Mouse (Mus musculus): ENCODE results near the gene Pcdh15. TPM values are rescaled to one million over a fixed set of nuclear protein-coding genes. Genes with fewer than 3 reads are reported as not detected.

Gene Pcdh15
- polyA plus RNA-seq, 1 experiment from 2014 or later: 0.07 TPM

DNA sequence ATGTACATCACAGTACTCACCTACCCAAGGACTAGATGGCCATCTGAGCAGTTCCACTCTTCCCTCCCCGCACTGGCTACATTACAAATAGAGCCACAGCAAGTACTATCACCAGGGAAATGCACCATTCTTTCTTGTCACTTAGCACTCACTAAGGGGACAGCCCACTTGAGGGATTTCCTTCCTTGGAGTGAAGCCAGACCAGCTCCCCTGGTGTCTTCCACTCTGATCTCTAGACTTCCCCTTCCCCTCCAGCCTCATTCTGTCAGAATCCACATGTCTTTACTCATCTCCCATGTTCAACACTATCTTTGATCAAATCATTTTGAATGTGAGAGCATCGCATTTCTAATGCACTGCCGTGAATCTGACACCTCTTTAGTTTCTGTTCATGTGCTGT is 1413.2 kb downstream of the Pcdh15 start:
- 60% methylated on average over 3 of the region's 3 CpGs for WGBS (ENCODE audit: insufficient replicate concordance)
- Histone ChIP-seq H3K9me3 (replicated peaks; ENCODE audit: control insufficient read depth, low read length) (no peaks in the 10 kb centered on the region), H3K27me3 (ENCODE audit: control insufficient read depth, insufficient read depth, low read depth, low read length) (no peaks in the 10 kb centered on the region), H3K27ac (ENCODE audit: low read length) (no peak overlapping the region), H3K4me3 (ENCODE audit: low read depth, low read length) (no peak overlapping the region), H3K36me3 (ENCODE audit: control insufficient read depth, insufficient read depth) (no peaks in the 10 kb centered on the region), H3K4me1 (ENCODE audit: control insufficient read depth, low read depth, low read length) (no peaks in the 10 kb centered on the region), H3K9ac (ENCODE audit: low read depth, low read length) (no peak overlapping the region), H3K4me2 (ENCODE audit: low read depth, low read length) (no peak overlapping the region)
- no peak for ATAC-seq (ENCODE audit: low read depth)

DNA sequence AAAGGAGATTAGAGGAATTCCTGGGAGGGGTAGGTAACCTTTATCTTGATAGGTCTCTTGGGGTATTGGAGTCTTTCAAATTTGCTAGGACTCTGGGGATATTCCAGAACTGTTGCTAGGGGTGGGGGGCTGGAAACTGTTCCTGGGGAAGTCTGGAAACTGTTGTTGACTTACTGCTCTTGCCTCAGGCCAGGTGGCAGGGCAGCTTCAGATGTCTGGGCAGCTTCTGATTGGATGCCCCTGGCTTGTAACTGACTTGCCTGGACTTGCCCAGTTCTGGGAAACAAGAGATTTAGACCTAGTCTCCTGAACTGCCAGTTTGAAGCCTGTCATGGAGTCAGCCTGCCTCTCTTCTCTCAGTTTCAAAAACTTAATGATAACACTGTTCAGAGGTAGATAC is 1414.6 kb downstream of the Pcdh15 start:
- H3K9me3 ChIP-seq (replicated peaks; ENCODE audit: control insufficient read depth, low read length): no peaks in the 10 kb centered on the region
- H3K36me3 ChIP-seq (ENCODE audit: control insufficient read depth, insufficient read depth): no peaks in the 10 kb centered on the region
- H3K9ac ChIP-seq (ENCODE audit: low read depth, low read length): no peak overlapping the region
- no peaks in the 10 kb centered on the region for H3K4me1 ChIP-seq (ENCODE audit: control insufficient read depth, low read depth, low read length)
- H3K4me2 ChIP-seq (ENCODE audit: low read depth, low read length): no peak overlapping the region
- no peaks in the 10 kb centered on the region for H3K27me3 ChIP-seq (ENCODE audit: control insufficient read depth, insufficient read depth, low read depth, low read length)
- H3K27ac ChIP-seq (ENCODE audit: low read length): no peak overlapping the region
- ATAC-seq (ENCODE audit: low read depth): no peak
- H3K4me3 ChIP-seq (ENCODE audit: low read depth, low read length): no peak overlapping the region

GRCm38 (mm10) chr10:74538371-74538770 is 1439.2 kb downstream of the Pcdh15 start:
- no peak overlapping the region for H3K9ac ChIP-seq (ENCODE audit: low read depth, low read length)
- H3K27ac ChIP-seq (ENCODE audit: low read length): no peak overlapping the region
- 42% methylated on average over 2 of the region's 2 CpGs for WGBS (ENCODE audit: insufficient replicate concordance)
- H3K9me3 ChIP-seq (replicated peaks; ENCODE audit: control insufficient read depth, low read length): no peaks in the 10 kb centered on the region
- ATAC-seq (ENCODE audit: low read depth): no peak
- no peaks in the 10 kb centered on the region for H3K27me3 ChIP-seq (ENCODE audit: control insufficient read depth, insufficient read depth, low read depth, low read length)
- H3K4me3 ChIP-seq (ENCODE audit: low read depth, low read length): no peak overlapping the region
- no peaks in the 10 kb centered on the region for H3K36me3 ChIP-seq (ENCODE audit: control insufficient read depth, insufficient read depth)
- no peaks in the 10 kb centered on the region for H3K4me1 ChIP-seq (ENCODE audit: control insufficient read depth, low read depth, low read length)
- H3K4me2 ChIP-seq (ENCODE audit: low read depth, low read length): no peak overlapping the region

- Histone ChIP-seq H3K9ac (ENCODE audit: low read depth, low read length) (no peak overlapping the region), H3K4me1 (ENCODE audit: control insufficient read depth, low read depth, low read length) (no peaks in the 10 kb centered on the region), H3K4me3 (ENCODE audit: low read depth, low read length) (no peak overlapping the region), H3K9me3 (replicated peaks; ENCODE audit: control insufficient read depth, low read length) (no peaks in the 10 kb centered on the region), H3K36me3 (ENCODE audit: control insufficient read depth, insufficient read depth) (no peaks in the 10 kb centered on the region), H3K27ac (ENCODE audit: low read length) (no peak overlapping the region), H3K4me2 (ENCODE audit: low read depth, low read length) (no peak overlapping the region), H3K27me3 (ENCODE audit: control insufficient read depth, insufficient read depth, low read depth, low read length) (no peaks in the 10 kb centered on the region)
- 66% methylated on average over 2 of the region's 2 CpGs for WGBS (ENCODE audit: insufficient replicate concordance)
- no peak for ATAC-seq (ENCODE audit: low read depth)
These were observed 1456.2 kb downstream of the Pcdh15 start for GRCm38 (mm10) chr10:74555326-74555725.

GRCm38 (mm10) chr10:74569603-74570002 is 1470.5 kb downstream of the Pcdh15 start:
- no peak for ATAC-seq (ENCODE audit: low read depth)
- Histone ChIP-seq H3K4me2 (ENCODE audit: low read depth, low read length) (no peak overlapping the region), H3K27ac (ENCODE audit: low read length) (no peak overlapping the region), H3K36me3 (ENCODE audit: control insufficient read depth, insufficient read depth) (no peaks in the 10 kb centered on the region), H3K9me3 (replicated peaks; ENCODE audit: control insufficient read depth, low read length) (no peaks in the 10 kb centered on the region), H3K4me1 (ENCODE audit: control insufficient read depth, low read depth, low read length) (no peaks in the 10 kb centered on the region), H3K27me3 (ENCODE audit: control insufficient read depth, insufficient read depth, low read depth, low read length) (no peaks in the 10 kb centered on the region), H3K4me3 (ENCODE audit: low read depth, low read length) (no peak overlapping the region), H3K9ac (ENCODE audit: low read depth, low read length) (no peak overlapping the region)
- 54% methylated on average over 3 of the region's 3 CpGs for WGBS (ENCODE audit: insufficient replicate concordance)

DNA sequence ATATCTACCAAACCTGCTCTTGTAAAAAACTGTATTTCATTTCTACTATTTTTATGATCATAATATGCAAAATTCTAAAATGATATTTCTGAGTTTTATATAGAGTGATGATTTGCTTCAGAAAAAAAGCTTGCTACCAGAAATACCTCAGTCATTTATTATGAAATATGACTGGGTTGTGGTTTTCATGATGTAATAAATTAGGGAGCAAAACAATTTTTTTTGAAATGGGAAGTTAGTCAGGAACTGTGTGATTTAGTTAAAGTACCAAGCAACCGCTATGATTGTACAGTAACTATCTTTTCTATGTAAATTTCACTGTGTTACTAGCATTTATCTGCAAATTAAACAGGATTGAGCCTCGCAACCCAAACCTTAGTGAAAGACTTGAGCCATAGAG is 1480.8 kb downstream of the Pcdh15 start:
- H3K36me3 ChIP-seq (ENCODE audit: control insufficient read depth, insufficient read depth): no peaks in the 10 kb centered on the region
- no peak overlapping the region for H3K4me2 ChIP-seq (ENCODE audit: low read depth, low read length)
- no peaks in the 10 kb centered on the region for H3K4me1 ChIP-seq (ENCODE audit: control insufficient read depth, low read depth, low read length)
- 60% methylated on average over 2 of the region's 2 CpGs for WGBS (ENCODE audit: insufficient replicate concordance)
- no peaks in the 10 kb centered on the region for H3K9me3 ChIP-seq (replicated peaks; ENCODE audit: control insufficient read depth, low read length)
- H3K9ac ChIP-seq (ENCODE audit: low read depth, low read length): no peak overlapping the region
- no peak overlapping the region for H3K4me3 ChIP-seq (ENCODE audit: low read depth, low read length)
- H3K27ac ChIP-seq (ENCODE audit: low read length): no peak overlapping the region
- no peaks in the 10 kb centered on the region for H3K27me3 ChIP-seq (ENCODE audit: control insufficient read depth, insufficient read depth, low read depth, low read length)
- ATAC-seq (ENCODE audit: low read depth): no peak

DNA sequence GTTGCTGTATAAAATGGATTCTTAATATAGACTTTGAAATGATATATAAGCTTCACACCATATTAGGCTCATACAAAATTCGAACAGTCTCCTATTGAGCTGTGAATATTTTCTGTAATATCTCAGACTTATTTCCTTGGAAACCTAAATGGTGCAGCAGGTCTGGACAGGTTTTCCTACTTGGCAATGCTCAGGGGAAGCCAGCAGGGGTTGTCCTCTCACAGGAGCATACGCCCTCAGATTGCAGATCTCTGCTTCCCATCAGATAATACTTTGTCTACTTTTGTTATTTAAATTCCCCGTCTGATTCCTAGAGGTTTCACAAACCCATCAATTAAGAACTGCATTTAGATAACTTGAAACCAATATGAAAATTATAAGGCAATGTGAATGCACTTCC is 1492.7 kb downstream of the Pcdh15 start:
- Histone ChIP-seq H3K4me1 (ENCODE audit: control insufficient read depth, low read depth, low read length) (no peaks in the 10 kb centered on the region), H3K9me3 (replicated peaks; ENCODE audit: control insufficient read depth, low read length) (no peaks in the 10 kb centered on the region), H3K27me3 (ENCODE audit: control insufficient read depth, insufficient read depth, low read depth, low read length) (no peaks in the 10 kb centered on the region), H3K4me2 (ENCODE audit: low read depth, low read length) (no peak overlapping the region), H3K36me3 (ENCODE audit: control insufficient read depth, insufficient read depth) (no peaks in the 10 kb centered on the region), H3K27ac (ENCODE audit: low read length) (no peak overlapping the region), H3K9ac (ENCODE audit: low read depth, low read length) (no peak overlapping the region), H3K4me3 (ENCODE audit: low read depth, low read length) (no peak overlapping the region)
- ATAC-seq (ENCODE audit: low read depth): no peak
- WGBS (ENCODE audit: insufficient replicate concordance): 50% methylated on average over 3 of the region's 3 CpGs

- Histone ChIP-seq H3K4me2 (ENCODE audit: low read depth, low read length) (no peak overlapping the region), H3K27ac (ENCODE audit: low read length) (no peak overlapping the region), H3K4me1 (ENCODE audit: control insufficient read depth, low read depth, low read length) (no peaks in the 10 kb centered on the region), H3K9ac (ENCODE audit: low read depth, low read length) (no peak overlapping the region), H3K4me3 (ENCODE audit: low read depth, low read length) (no peak overlapping the region), H3K27me3 (ENCODE audit: control insufficient read depth, insufficient read depth, low read depth, low read length) (no peaks in the 10 kb centered on the region), H3K9me3 (replicated peaks; ENCODE audit: control insufficient read depth, low read length) (no peaks in the 10 kb centered on the region), H3K36me3 (ENCODE audit: control insufficient read depth, insufficient read depth) (no peaks in the 10 kb centered on the region)
- no peak for ATAC-seq (ENCODE audit: low read depth)
- WGBS (ENCODE audit: insufficient replicate concordance): 58% methylated on average over 2 of the region's 2 CpGs
These were observed 1508.5 kb downstream of the Pcdh15 start for GRCm38 (mm10) chr10:74607683-74608082.

- 52% methylated on average over 2 of the region's 2 CpGs for WGBS (ENCODE audit: insufficient replicate concordance)
These were observed 1522.7 kb downstream of the Pcdh15 start for GRCm38 (mm10) chr10:74621837-74622236.

DNA sequence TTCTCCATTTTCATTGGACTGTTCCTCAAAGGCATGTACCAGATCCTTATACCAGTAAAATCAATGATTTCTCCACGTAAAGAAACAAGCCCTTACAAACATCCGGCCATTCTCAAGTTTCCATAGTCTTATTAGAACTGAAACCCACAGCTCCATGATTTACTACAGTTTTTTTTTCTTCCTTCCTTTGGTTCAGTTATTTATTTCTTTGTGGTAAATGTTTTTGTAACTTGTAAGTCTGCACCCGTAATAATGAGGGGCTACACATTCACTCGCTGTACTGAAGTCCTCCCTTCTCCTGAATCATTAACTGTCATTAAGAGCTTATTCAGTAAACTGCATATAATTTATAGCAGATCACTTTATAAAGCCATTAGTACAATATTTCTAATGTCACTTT is 1526.6 kb downstream of the Pcdh15 start:
- Histone ChIP-seq H3K9ac (ENCODE audit: low read depth, low read length) (no peak overlapping the region), H3K9me3 (replicated peaks; ENCODE audit: control insufficient read depth, low read length) (no peaks in the 10 kb centered on the region), H3K4me1 (ENCODE audit: control insufficient read depth, low read depth, low read length) (no peaks in the 10 kb centered on the region), H3K4me3 (ENCODE audit: low read depth, low read length) (no peak overlapping the region), H3K27me3 (ENCODE audit: control insufficient read depth, insufficient read depth, low read depth, low read length) (no peaks in the 10 kb centered on the region), H3K4me2 (ENCODE audit: low read depth, low read length) (no peak overlapping the region), H3K36me3 (ENCODE audit: control insufficient read depth, insufficient read depth) (no peaks in the 10 kb centered on the region), H3K27ac (ENCODE audit: low read length) (no peak overlapping the region)
- no peak for ATAC-seq (ENCODE audit: low read depth)
- 40% methylated on average over 4 of the region's 4 CpGs for WGBS (ENCODE audit: insufficient replicate concordance)

More at GRCm38 (mm10) chr10:74621837-74622236, 1522.7 kb downstream of the Pcdh15 start:
- H3K27ac ChIP-seq (ENCODE audit: low read length): no peak overlapping the region
- no peak overlapping the region for H3K9ac ChIP-seq (ENCODE audit: low read depth, low read length)
- no peak overlapping the region for H3K4me2 ChIP-seq (ENCODE audit: low read depth, low read length)
- no peaks in the 10 kb centered on the region for H3K9me3 ChIP-seq (replicated peaks; ENCODE audit: control insufficient read depth, low read length)
- no peak for ATAC-seq (ENCODE audit: low read depth)
- H3K4me1 ChIP-seq (ENCODE audit: control insufficient read depth, low read depth, low read length): no peaks in the 10 kb centered on the region
- H3K4me3 ChIP-seq (ENCODE audit: low read depth, low read length): no peak overlapping the region
- H3K36me3 ChIP-seq (ENCODE audit: control insufficient read depth, insufficient read depth): no peaks in the 10 kb centered on the region
- no peaks in the 10 kb centered on the region for H3K27me3 ChIP-seq (ENCODE audit: control insufficient read depth, insufficient read depth, low read depth, low read length)

All from liver, embryonic 16.5 days (tissue).